Mouse (Mus musculus) E14TG2a.4 (cell line): ENCODE measurements around the gene Map3k13.
"Not testable (repeated sequence)": the region's sequence is repeated elsewhere in the genome, so short reads cannot be mapped to it uniquely, and the experiment has no call there.

Source experiments
- H3K27me3 ChIP-seq: 2 replicates; pipeline ENCODE4 v1.6.1; 2014; ENCODE audit warnings: low read length, control low read depth; ENCODE audit not compliant: insufficient read depth
- H3K36me3 ChIP-seq: 2 replicates; pipeline ENCODE4 v1.6.1; 2014; ENCODE audit warnings: low read length, control low read depth; ENCODE audit not compliant: insufficient read depth
- H3K4me1 ChIP-seq: replicated peaks from 2 replicates; pipeline ENCODE4 v1.6.1; 2014; ENCODE audit warnings: low read depth, low read length, control low read depth
- H3K4me3 ChIP-seq: replicated peaks from 2 replicates; pipeline ENCODE4 v1.5.1; 2014; ENCODE audit warnings: mild to moderate bottlenecking, low read length
- H3K9me3 ChIP-seq: 2 replicates; pipeline ENCODE4 v1.6.1; 2014; ENCODE audit warnings: low read length, control low read depth
- CTCF ChIP-seq: conservative IDR thresholded peaks from 2 replicates; pipeline ENCODE4 v1.5.1; 2014; ENCODE audit warnings: low read length
- NANOG ChIP-seq: IDR thresholded peaks from 2 replicates; pipeline ENCODE4 v1.6.1; 2014; ENCODE audit warnings: borderline replicate concordance, low read length, mixed read lengths
- POU5F1 ChIP-seq: IDR thresholded peaks from 2 replicates; pipeline ENCODE4 v1.6.1; 2014; ENCODE audit warnings: low read length, borderline replicate concordance

Map3k13 gene

DNA sequence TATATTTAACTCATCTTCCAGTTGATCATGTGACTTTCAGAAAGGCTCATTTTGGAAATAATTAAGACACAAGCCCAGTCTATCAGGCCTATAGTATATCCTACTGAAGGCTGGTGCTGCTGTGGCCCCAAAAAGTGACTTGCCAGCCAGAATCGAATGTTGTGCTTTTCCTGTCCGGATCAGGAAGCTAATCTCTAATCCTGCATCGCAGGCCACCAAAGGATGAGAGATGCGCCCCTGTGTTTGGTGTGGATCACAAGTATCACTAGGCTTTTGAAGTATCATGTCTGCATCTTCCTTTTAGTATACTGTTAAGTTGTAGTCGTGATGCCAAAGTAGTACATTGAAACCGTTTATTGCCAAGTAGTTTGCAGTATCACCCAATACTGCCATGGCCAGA, 99.7 kb downstream of the Map3k13 start:
- Histone ChIP-seq H3K4me3 (no peak overlapping the region), H3K9me3 (no peaks in the 10 kb centered on the region), H3K4me1 (no peaks in the 10 kb centered on the region), H3K27me3 (no peaks in the 10 kb centered on the region), H3K36me3 (no peaks in the 10 kb centered on the region)
- TF ChIP-seq POU5F1 (no peak), CTCF (no peak), NANOG (no peak)

- Histone ChIP-seq H3K36me3 (no peaks in the 10 kb centered on the region), H3K4me3 (no peak overlapping the region), H3K27me3 (no peaks in the 10 kb centered on the region), H3K9me3 (no peaks in the 10 kb centered on the region), H3K4me1 (peaks cover 23% of the 10 kb centered on the region)
- TF ChIP-seq POU5F1, result no peak
- TF ChIP-seq CTCF, result no peak
Measured at GRCm38 (mm10) chr16:21901286-21901685, 107.1 kb downstream of the Map3k13 start.

- Histone ChIP-seq H3K4me3 (no peak overlapping the region), H3K36me3 (no peaks in the 10 kb centered on the region), H3K9me3 (no peaks in the 10 kb centered on the region), H3K4me1 (peaks cover 48% of the 10 kb centered on the region), H3K27me3 (no peaks in the 10 kb centered on the region)
- TF ChIP-seq NANOG (no peak), CTCF (no peak), POU5F1 (no peak)
Measured at GRCm38 (mm10) chr16:21904636-21905035, 110.5 kb downstream of the Map3k13 start.

DNA sequence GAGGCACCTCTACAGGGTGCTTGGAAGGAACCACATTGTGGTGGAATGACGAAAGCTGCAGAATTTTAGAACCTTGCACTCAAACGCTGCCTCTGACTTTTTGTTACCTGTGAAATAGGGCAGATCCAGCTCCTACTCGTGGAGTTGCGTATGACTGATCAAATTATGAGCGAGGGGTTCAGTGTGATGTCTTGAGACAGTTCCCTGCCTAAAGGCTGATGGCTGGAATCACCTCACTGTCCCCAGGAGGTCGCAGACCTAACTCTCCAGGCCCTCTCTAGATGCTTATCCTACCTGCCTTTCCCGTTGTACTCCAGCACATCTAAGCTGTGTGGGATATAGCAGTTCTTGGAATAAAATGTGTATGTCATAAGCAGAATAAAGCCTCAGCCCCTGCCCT, 111.8 kb downstream of the Map3k13 start:
- no peak overlapping the region for H3K4me3 ChIP-seq
- no peaks in the 10 kb centered on the region for H3K27me3 ChIP-seq
- H3K36me3 ChIP-seq, result no peaks in the 10 kb centered on the region
- H3K4me1 ChIP-seq, result peaks cover 48% of the 10 kb centered on the region
- TF ChIP-seq NANOG (no peak), POU5F1 (no peak), CTCF (no peak)
- no peaks in the 10 kb centered on the region for H3K9me3 ChIP-seq

GRCm38 (mm10) chr16:21906902-21907301, 112.8 kb downstream of the Map3k13 start:
- Histone ChIP-seq H3K9me3 (no peaks in the 10 kb centered on the region), H3K4me1 (peaks cover 48% of the 10 kb centered on the region), H3K36me3 (no peaks in the 10 kb centered on the region), H3K4me3 (no peak overlapping the region), H3K27me3 (no peaks in the 10 kb centered on the region)
- TF ChIP-seq POU5F1, result no peak
- no peak for TF ChIP-seq NANOG
- no peak for TF ChIP-seq CTCF

- not testable (repeated sequence) for H3K27me3 ChIP-seq, H3K9me3 ChIP-seq, H3K36me3 ChIP-seq
- Histone ChIP-seq H3K4me1 (peaks cover 48% of the 10 kb centered on the region), H3K4me3 (peak overlapping the region; percentile 64; the same call in 1 of the 2 replicates)
Measured at GRCm38 (mm10) chr16:21908906-21909305, 114.8 kb downstream of the Map3k13 start.

DNA sequence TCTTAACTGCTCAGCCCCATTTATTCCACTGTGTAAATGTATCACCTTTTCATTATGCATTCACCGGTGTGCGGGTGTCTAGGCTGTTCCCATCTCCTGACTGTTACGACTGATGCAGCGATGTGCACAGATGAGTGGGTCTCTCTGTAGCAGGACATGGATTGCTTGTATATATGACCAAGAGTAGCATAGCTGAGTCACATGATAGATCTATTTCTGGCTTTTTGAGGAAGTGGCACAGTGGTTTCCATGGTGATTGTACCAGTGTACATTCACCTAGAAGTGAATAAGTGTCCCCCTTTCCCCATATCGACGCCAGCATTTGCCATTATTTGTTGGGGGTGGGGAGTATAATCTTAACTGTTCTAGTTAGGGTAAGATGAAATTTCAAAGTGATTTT, 119.2 kb downstream of the Map3k13 start:
- TF ChIP-seq POU5F1, result no peak
- no peak for TF ChIP-seq CTCF
- TF ChIP-seq NANOG, result no peak
- Histone ChIP-seq H3K4me3 (no peak overlapping the region), H3K27me3 (no peaks in the 10 kb centered on the region)

DNA sequence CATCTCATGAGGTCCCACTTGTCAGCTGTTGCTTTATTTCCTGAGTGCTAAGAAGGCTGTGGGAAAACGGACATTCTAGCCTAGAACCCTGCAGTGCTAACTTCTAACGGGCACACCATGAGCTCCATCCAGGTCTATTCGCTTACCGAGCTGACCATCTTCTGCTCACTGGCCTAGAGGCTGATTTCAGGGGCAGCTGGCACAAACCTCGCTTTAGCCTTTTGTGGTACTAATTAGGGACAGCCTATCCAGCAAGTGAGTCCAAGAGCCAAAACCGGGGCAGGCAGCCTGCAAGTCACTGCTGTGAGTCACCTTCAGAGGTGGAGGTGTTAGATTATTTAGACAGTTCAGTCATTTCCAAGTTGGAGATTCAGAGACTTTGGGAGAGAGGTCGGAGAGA, 122.5 kb downstream of the Map3k13 start:
- peaks cover 12% of the 10 kb centered on the region for H3K27me3 ChIP-seq
- no peak for TF ChIP-seq NANOG
- no peak for TF ChIP-seq CTCF
- TF ChIP-seq POU5F1, result no peak
- no peaks in the 10 kb centered on the region for H3K36me3 ChIP-seq
- no peak overlapping the region for H3K4me3 ChIP-seq
- no peaks in the 10 kb centered on the region for H3K9me3 ChIP-seq
- peaks cover 7% of the 10 kb centered on the region for H3K4me1 ChIP-seq

More for the DNA sequence above, 119.2 kb downstream of the Map3k13 start:
- Histone ChIP-seq H3K36me3 (no peaks in the 10 kb centered on the region), H3K9me3 (no peaks in the 10 kb centered on the region), H3K4me1 (peaks cover 8% of the 10 kb centered on the region)

GRCm38 (mm10) chr16:21928471-21928870, 134.3 kb downstream of the Map3k13 start:
- Histone ChIP-seq H3K9me3 (no peaks in the 10 kb centered on the region), H3K36me3 (peaks cover 4% of the 10 kb centered on the region), H3K4me1 (no peaks in the 10 kb centered on the region), H3K4me3 (no peak overlapping the region), H3K27me3 (peaks cover 36% of the 10 kb centered on the region)
- TF ChIP-seq POU5F1 (no peak), NANOG (no peak)
